Mouse (Mus musculus) B cell, adult (primary cell): ENCODE results near the gene Pole3. TPM values are rescaled to one million over a fixed set of nuclear protein-coding genes. Genes with fewer than 3 reads are reported as not detected.

ENCODE experiments used
- total RNA-seq: library from RNA; stranded (reverse); gene quantifications from 4 replicates; pipeline ENCODE4 v1.2.4, GENCODE M21; 2023; ENCODE audit not compliant: inconsistent age

Pole3 gene
- 16.1 to 23.4 TPM (median 20.5 TPM) in 4 replicates for total RNA-seq

DNA sequence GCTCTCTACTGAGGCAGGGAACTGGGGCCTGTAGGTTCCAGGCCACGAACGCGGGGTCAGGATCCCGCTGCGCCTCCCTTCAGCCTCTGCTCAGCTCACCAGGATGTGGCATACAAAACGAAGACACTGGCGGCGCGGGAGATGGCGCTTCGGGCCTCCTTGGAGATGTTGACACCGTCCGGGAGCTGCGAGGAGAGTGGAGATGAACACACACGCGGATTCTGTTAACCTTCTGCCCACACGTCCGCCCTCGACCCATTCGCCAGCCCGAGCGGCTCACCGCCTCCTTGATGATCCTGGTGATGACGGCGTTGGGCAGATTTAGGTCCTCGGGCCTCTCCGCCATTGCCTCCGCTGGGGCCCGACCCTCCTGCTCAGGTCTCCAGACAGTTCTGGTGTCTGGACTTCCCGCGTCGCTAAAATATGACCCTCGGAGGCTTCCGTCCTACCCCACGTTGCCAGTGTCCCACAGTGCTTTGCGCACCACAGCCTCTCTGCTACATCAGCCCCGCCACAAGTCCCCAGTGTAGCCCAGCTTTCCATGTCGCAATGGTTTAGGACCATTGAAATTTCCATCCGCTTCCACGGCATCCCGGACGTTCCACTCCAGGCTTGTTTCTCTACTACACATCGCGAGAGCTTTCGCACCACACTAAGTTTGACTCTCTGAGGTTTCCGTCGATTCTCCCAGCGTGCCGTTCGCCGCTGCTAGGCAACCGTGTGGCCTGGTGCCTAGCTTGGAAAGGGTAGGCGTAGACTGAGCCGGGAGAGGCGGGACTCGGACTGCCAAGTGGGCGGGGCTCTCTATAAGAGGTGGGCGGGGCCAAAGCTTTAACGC is at the start of gene Pole3, which contains the start of gene 4933430I17Rik:
TSS of gene Pole3 (minus strand) at position 418 of the 838 bp plus-strand sequence.
TSS of gene 4933430I17Rik (plus strand) at position 719 of the 838 bp plus-strand sequence.

DNA sequence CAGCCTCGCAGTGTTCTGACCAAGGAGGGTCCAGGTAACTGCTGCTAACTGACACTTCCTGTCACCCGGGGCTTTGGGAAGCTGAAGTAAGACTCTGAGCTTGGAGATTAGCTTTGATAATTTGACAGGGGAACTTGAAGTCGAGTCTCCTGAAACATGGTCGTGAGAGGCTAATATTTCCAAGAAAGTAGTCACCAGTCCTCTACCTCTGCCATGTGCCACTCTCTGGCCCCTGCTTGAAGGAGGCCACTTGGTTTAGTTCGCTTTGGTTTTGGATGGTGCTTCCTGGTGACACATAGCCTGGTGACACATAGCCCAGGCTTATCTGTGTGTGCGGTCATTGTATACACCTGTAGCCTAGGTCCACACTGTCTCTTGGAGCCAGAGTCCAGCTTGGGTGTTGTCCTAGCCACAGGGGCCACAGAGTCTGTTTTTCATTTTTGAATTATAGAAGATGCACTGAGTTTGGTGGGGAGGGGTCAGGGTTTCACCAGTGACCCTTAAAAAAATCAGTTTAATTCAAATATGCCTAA is 35.0 kb upstream of the Pole3 start, which contains the start of gene Rgs3:
TSS of gene Rgs3 (plus strand) at position 51 of the 533 bp plus-strand sequence.

DNA sequence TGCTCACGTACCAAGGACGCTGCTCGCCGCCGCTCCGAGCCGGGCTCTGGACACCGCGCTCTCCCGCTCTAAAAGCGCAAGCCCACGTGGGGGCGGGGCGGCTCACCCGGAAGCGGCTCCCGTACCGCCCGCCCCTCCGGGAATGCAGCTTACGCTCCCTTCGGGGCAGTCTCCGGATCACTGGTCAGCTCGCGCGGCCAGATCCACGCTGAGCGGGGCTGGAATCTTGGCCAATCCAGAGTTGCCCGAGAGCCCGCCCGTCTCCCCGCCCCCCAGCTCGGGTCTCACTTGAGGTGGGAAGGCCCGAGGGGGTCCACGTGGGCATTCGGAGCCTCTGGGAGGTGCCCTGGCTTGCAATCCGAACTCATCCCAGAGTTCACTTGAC is 5.0 kb downstream of the Pole3 start, which contains the start of gene Alad:
TSS of gene Alad (minus strand) at position 70 of the 385 bp plus-strand sequence.

DNA sequence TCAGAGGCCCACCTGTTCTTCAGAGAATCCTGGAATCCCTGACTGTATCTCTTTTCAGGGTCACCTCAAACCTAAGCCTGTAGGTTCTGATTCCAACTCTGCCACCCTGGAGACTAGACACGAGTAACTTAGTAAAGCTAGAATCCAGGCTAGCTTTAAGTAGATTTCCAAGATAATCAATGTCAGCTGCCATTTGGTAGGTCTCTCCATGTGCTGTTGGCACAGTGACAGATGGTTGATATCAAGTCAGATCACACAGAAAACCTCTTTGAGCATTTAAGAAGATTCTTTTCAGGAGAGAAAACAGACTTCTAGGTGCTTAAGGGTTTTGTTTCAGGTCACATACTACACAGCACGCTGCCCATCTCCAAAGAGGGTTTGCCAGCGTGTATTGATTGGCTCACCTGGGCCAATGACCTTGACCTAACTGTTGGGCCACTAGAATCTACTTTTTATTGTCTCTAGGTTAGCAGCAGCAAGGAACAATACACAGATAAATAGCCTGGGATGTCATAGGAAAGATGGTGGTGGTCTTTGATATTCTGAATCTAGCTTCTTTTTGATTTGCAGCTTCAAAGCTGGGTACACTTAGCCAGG is 21.4 kb downstream of the Pole3 start, which contains the start of gene Hdhd3:
TSS of gene Hdhd3 (minus strand) at position 94 of the 597 bp plus-strand sequence.

DNA sequence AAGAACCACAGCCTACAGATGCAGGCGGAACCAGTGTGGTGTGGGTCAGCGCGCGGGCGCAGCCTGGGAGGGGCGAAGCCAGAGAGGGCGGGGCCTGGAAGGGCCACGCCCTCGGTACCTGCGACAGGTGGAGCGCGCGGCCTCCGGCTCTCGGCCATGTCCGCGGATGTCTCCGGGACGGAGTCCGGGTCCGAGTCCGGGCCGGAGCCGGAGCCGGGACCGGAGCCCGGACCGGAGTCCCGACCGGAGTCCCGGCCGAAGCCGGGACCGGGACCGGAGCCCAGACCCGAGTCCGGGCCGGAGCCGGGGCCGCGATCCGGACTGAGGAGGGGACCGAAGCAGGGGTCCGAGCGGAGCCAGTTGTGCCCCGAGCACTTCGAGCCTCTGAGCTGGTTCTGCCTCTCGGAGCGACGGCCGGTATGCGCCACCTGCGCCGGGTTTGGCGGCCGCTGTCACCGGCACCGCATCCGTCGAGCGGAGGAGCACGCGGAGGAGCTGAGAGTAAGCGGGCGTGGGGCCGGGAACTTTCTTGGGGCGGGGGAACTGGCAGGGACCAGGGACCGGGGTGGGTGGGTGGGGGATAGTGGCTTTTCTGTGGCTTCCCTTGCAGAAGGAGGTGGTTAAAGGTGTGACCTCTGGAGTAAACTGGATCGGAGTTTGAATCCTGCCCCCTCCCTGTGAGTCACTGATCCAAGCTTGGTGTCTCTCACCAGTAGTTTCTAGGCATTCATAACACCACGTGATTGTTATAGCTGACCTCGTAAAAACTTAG is 44.7 kb downstream of the Pole3 start, which contains the start of gene Bspry:
TSS of gene Bspry (plus strand) at position 117 of the 772 bp plus-strand sequence.

Other genes with a start within 250 kb of the Pole3 start
- 101 to 103 TPM (median 102 TPM) in 4 replicates for gene Fkbp15, start 164.5 kb downstream of the Pole3 start, total RNA-seq
- gene Slc31a1, start 164.3 kb downstream of the Pole3 start, total RNA-seq: 11.6 to 13.2 TPM (median 12.1 TPM) in 4 replicates
- 45.3 to 57.5 TPM (median 53.3 TPM) in 4 replicates for gene Cdc26, start 116.4 kb downstream of the Pole3 start, total RNA-seq
- 22.3 to 30.1 TPM (median 25.6 TPM) in 4 replicates for gene Prpf4, start 116.3 kb downstream of the Pole3 start, total RNA-seq
- gene Rnf183, start 89.8 kb downstream of the Pole3 start, total RNA-seq: not detected in 4 replicates
- 0.58 to 0.84 TPM in 2 of 4 replicates, not detected in the others for gene Wdr31, start 54.2 kb downstream of the Pole3 start, total RNA-seq
- gene Bspry, start 45.0 kb downstream of the Pole3 start, total RNA-seq: 7.4 to 11.3 TPM (median 10.2 TPM) in 4 replicates
- gene Hdhd3, start 21.6 kb downstream of the Pole3 start, total RNA-seq: 0.42 to 1.2 TPM in 2 of 4 replicates, not detected in the others
- 19.7 to 20.2 TPM (median 20.0 TPM) in 4 replicates for gene Alad, start 5.2 kb downstream of the Pole3 start, total RNA-seq
- gene 4933430I17Rik, start 301 bp upstream of the Pole3 start, total RNA-seq: 0.48 to 1.7 TPM (median 0.70 TPM) in 4 replicates
- gene Rgs3, start 34.8 kb upstream of the Pole3 start, total RNA-seq: 33.5 to 36.4 TPM (median 36.0 TPM) in 4 replicates